7 mouse cellular contexts compared by ENCODE assay signal in the genomic region with DNA sequence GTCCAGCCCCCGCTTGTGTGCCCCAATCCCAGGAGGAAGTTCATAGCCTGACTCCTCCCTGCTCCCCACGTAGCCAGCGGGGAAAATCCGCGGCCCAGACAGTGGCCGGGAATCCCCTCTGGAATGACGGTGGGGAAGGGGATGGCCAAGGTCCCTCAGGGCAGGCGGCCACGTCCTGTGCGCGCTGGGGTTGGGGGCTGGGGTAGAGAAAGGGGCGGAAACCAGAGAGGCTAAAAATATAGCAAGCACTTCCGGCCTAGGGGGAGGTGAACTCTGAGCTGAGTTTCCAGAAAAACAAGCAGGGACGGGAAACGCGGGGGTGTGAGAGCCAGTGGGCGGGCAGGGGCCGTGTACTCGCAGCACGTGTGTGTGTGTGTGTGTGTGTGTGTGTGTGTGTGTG. TPM values are rescaled to one million over a fixed set of nuclear protein-coding genes. Genes with fewer than 3 reads are reported as not detected.
DNase-seq lines count a peak whose midpoint lies in the region; ATAC-seq and TF ChIP-seq lines count a peak whose summit lies in the region.

No protein-coding gene starts in this region.

- H3K36me3 ChIP-seq in hindbrain, postnatal 0 days (ENCODE audit: insufficient read depth, low read length): no peaks in the 10 kb centered on the region
- H3K36me3 ChIP-seq in liver, embryonic 12.5 days: peaks cover 17% of the 10 kb centered on the region
- no peaks in the 10 kb centered on the region for H3K36me3 ChIP-seq in myocyte (ENCODE audit: control insufficient read depth, insufficient read depth)
- peaks cover 6% of the 10 kb centered on the region; the same call in 1 of the 2 replicates for H3K36me3 ChIP-seq in stomach, embryonic 16.5 days (ENCODE audit: control insufficient read depth, insufficient read depth, low read length)

- WGBS in hindbrain, postnatal 0 days: 6% methylated on average over 20 of the region's 20 CpGs
- 0% methylated on average over 20 of the region's 20 CpGs for WGBS in liver, embryonic 12.5 days (ENCODE audit: insufficient replicate concordance)
- WGBS in stomach, embryonic 16.5 days: 0% methylated on average over 20 of the region's 20 CpGs

- no peaks in the 10 kb centered on the region for H3K9me3 ChIP-seq in hindbrain, postnatal 0 days (ENCODE audit: low read length)
- H3K9me3 ChIP-seq in liver, embryonic 12.5 days (replicated peaks): no peaks in the 10 kb centered on the region
- H3K9me3 ChIP-seq in stomach, embryonic 16.5 days (replicated peaks; ENCODE audit: control insufficient read depth, low read length): no peaks in the 10 kb centered on the region

- TF ChIP-seq POLR2A in brain, embryonic 14.5 days (IDR thresholded peaks at IDR 0.05; ENCODE audit: borderline replicate concordance, extremely low read depth, insufficient read depth, insufficient read length, poor library complexity, severe bottlenecking): no peak
- TF ChIP-seq POLR2A in myocyte (IDR thresholded peaks at IDR 0.05; ENCODE audit: insufficient read length, low read depth): peak; percentile 47

- DNase-seq in Muller cell, postnatal 12 days (ENCODE audit: inconsistent ontology term): peak; percentile 92
- peak; percentile 66 for DNase-seq in brain, embryonic 14.5 days (ENCODE audit: low read depth)
- peak; percentile 73 for DNase-seq in gastrocnemius, postnatal 10 days
- DNase-seq in hindbrain, postnatal 0 days (ENCODE audit: low spot score): peak; percentile 39

- H3K9ac ChIP-seq in hindbrain, postnatal 0 days (replicated peaks; ENCODE audit: low read length): no peak overlapping the region; the same call in 1 of the 2 replicates
- H3K9ac ChIP-seq in liver, embryonic 12.5 days: peak overlapping the region; percentile 83
- peak overlapping the region; percentile 82 for H3K9ac ChIP-seq in stomach, embryonic 16.5 days (ENCODE audit: low read length)

- peak overlapping the region; percentile 49 for H3K4me2 ChIP-seq in hindbrain, postnatal 0 days (ENCODE audit: low read depth, low read length)
- peak overlapping the region; percentile 86 for H3K4me2 ChIP-seq in liver, embryonic 12.5 days
- peak overlapping the region; percentile 92 for H3K4me2 ChIP-seq in myocyte (ENCODE audit: low read depth)
- peak overlapping the region; percentile 69 for H3K4me2 ChIP-seq in stomach, embryonic 16.5 days (ENCODE audit: low read depth, low read length)

- peak overlapping the region; percentile 9 for H3ac ChIP-seq in myocyte (ENCODE audit: control insufficient read depth, insufficient read length)

- H3K79me2 ChIP-seq in myocyte (ENCODE audit: control insufficient read depth, insufficient read depth): peaks cover 16% of the 10 kb centered on the region

- TF ChIP-seq CTCF in brain, embryonic 14.5 days (IDR thresholded peaks at IDR 0.05; ENCODE audit: borderline replicate concordance, extremely low read depth, insufficient read depth, insufficient read length): no peak
- TF ChIP-seq CTCF in hindbrain, postnatal 0 days (IDR thresholded peaks at IDR 0.05; ENCODE audit: low read depth): no peak

- H3K4me1 ChIP-seq in hindbrain, postnatal 0 days (ENCODE audit: insufficient read depth, low read length): peaks cover 7% of the 10 kb centered on the region
- peaks cover 87% of the 10 kb centered on the region for H3K4me1 ChIP-seq in liver, embryonic 12.5 days
- H3K4me1 ChIP-seq in stomach, embryonic 16.5 days (ENCODE audit: control insufficient read depth, insufficient read depth, low read length): peaks cover 59% of the 10 kb centered on the region

- ATAC-seq in hindbrain, postnatal 0 days: peak; percentile 2; the same call in 1 of the 2 replicates
- peak; percentile 14 for ATAC-seq in liver, embryonic 12.5 days
- ATAC-seq in stomach, embryonic 16.5 days (ENCODE audit: insufficient read depth, low FRiP score): peak; percentile 61

- H3K27ac ChIP-seq in hindbrain, postnatal 0 days: peak overlapping the region; percentile 76
- H3K27ac ChIP-seq in liver, embryonic 12.5 days: peak overlapping the region; percentile 92
- H3K27ac ChIP-seq in stomach, embryonic 16.5 days (ENCODE audit: low read length): peak overlapping the region; percentile 100

- no peaks in the 10 kb centered on the region for H3K27me3 ChIP-seq in hindbrain, postnatal 0 days (ENCODE audit: insufficient read depth, low read length)
- no peaks in the 10 kb centered on the region for H3K27me3 ChIP-seq in liver, embryonic 12.5 days (replicated peaks)
- no peaks in the 10 kb centered on the region for H3K27me3 ChIP-seq in myocyte (ENCODE audit: control insufficient read depth, insufficient read depth, insufficient read length)
- H3K27me3 ChIP-seq in stomach, embryonic 16.5 days (ENCODE audit: control insufficient read depth, insufficient read depth, low read length): no peaks in the 10 kb centered on the region

- peak overlapping the region; percentile 22; the same call in 1 of the 2 replicates for H3K4me3 ChIP-seq in hindbrain, postnatal 0 days (ENCODE audit: low read length)
- H3K4me3 ChIP-seq in liver, embryonic 12.5 days: peak overlapping the region; percentile 56
- peak overlapping the region; percentile 30 for H3K4me3 ChIP-seq in myocyte
- H3K4me3 ChIP-seq in stomach, embryonic 16.5 days (replicated peaks; ENCODE audit: low read length): peak overlapping the region; percentile 43

TF ChIP-seq in myocyte, 11 proteins besides CTCF, POLR2A, EP300 and RAD21:
- TF ChIP-seq E2F4 (IDR thresholded peaks at IDR 0.05; ENCODE audit: insufficient read depth): no peak
- no peak for TF ChIP-seq TCF12 (IDR thresholded peaks at IDR 0.05; ENCODE audit: insufficient read depth, poor library complexity, severe bottlenecking)
- no peak for TF ChIP-seq CEBPB (IDR thresholded peaks at IDR 0.05; ENCODE audit: insufficient read depth, poor library complexity, severe bottlenecking)
- TF ChIP-seq MYOG (IDR thresholded peaks at IDR 0.05; ENCODE audit: control insufficient read depth in 1 of 3, insufficient read depth in 1 of 3, insufficient read length in 2 of 3, low read depth in 2 of 3): no peak
- no peak for TF ChIP-seq REST (IDR thresholded peaks at IDR 0.05; ENCODE audit: insufficient read depth, insufficient read length)
- TF ChIP-seq MYOD1 (IDR thresholded peaks at IDR 0.05; ENCODE audit: control insufficient read depth in 1 of 3, insufficient read length in 2 of 3, low read depth in 2 of 3): no peak
- TF ChIP-seq MAX (IDR thresholded peaks at IDR 0.05; ENCODE audit: low read depth): no peak
- no peak for TF ChIP-seq USF1 (IDR thresholded peaks at IDR 0.05; ENCODE audit: low read depth)
- TF ChIP-seq SRF (IDR thresholded peaks at IDR 0.05; ENCODE audit: control insufficient read depth, insufficient read length, low read depth): no peak
- TF ChIP-seq POLR2AphosphoS2 (IDR thresholded peaks at IDR 0.05; ENCODE audit: insufficient read length, low read depth): no peak
TF ChIP-seq in myocyte: peak in this region for 0.

RNA-seq across cellular contexts. Expression of a gene that starts 1.9 kb away (rescaled TPM):
- 4.1 and 4.3 TPM in 2 replicates for polyA plus RNA-seq in brain, embryonic 14.5 days (2012; rRNA removed)
- total RNA-seq in gastrocnemius, postnatal 10 days (2021): 10 to 100 TPM in 1 of 2 experiments, 1 to 10 TPM in 1; 8.1 to 10.5 TPM
- 2.1 and 3.9 TPM in 2 replicates for total RNA-seq in hindbrain, postnatal 0 days (2014; rRNA removed)
- polyA plus RNA-seq in hindbrain, postnatal 0 days (2015; fragmentation: Nextera tagmentation; extraction: Ambion mirVana): 3.0 and 3.4 TPM in 2 replicates
- 7.4 and 7.5 TPM in 2 replicates for polyA plus RNA-seq in liver, embryonic 12.5 days (2016; fragmentation: Nextera tagmentation; extraction: Ambion mirVana)
- polyA plus RNA-seq in myocyte (2012; fragmentation: generic; extraction: Trizol): 7.5 TPM
- polyA plus RNA-seq in stomach, embryonic 16.5 days (2015; fragmentation: Nextera tagmentation; extraction: Ambion mirVana): 26.1 and 35.1 TPM in 2 replicates

RNA-seq across cellular contexts. Expression of a gene that starts 9.5 kb away (rescaled TPM):
- 20.2 and 35.0 TPM in 2 replicates for polyA plus RNA-seq in brain, embryonic 14.5 days (2012; rRNA removed)
- 10 to 100 TPM; 18.7 to 30.0 TPM for total RNA-seq in gastrocnemius, postnatal 10 days (2021)
- 18.6 and 20.6 TPM in 2 replicates for total RNA-seq in hindbrain, postnatal 0 days (2014; rRNA removed)
- 9.1 and 10.0 TPM in 2 replicates for polyA plus RNA-seq in hindbrain, postnatal 0 days (2015; fragmentation: Nextera tagmentation; extraction: Ambion mirVana)
- 13.7 and 14.4 TPM in 2 replicates for polyA plus RNA-seq in liver, embryonic 12.5 days (2016; fragmentation: Nextera tagmentation; extraction: Ambion mirVana)
- polyA plus RNA-seq in myocyte (2012; fragmentation: generic; extraction: Trizol): 15.8 TPM
- polyA plus RNA-seq in stomach, embryonic 16.5 days (2015; fragmentation: Nextera tagmentation; extraction: Ambion mirVana): 49.9 and 50.7 TPM in 2 replicates

RNA-seq across cellular contexts. Expression of a gene that starts 10.6 kb away (rescaled TPM):
- polyA plus RNA-seq in brain, embryonic 14.5 days (2012; rRNA removed): 46.5 and 57.7 TPM in 2 replicates
- total RNA-seq in gastrocnemius, postnatal 10 days (2021): 10 to 100 TPM; 22.6 to 23.0 TPM
- total RNA-seq in hindbrain, postnatal 0 days (2014; rRNA removed): 33.6 and 39.5 TPM in 2 replicates
- 42.1 and 42.9 TPM in 2 replicates for polyA plus RNA-seq in hindbrain, postnatal 0 days (2015; fragmentation: Nextera tagmentation; extraction: Ambion mirVana)
- polyA plus RNA-seq in liver, embryonic 12.5 days (2016; fragmentation: Nextera tagmentation; extraction: Ambion mirVana): 35.1 and 36.8 TPM in 2 replicates
- polyA plus RNA-seq in myocyte (2012; fragmentation: generic; extraction: Trizol): 34.2 TPM
- 38.7 and 41.2 TPM in 2 replicates for polyA plus RNA-seq in stomach, embryonic 16.5 days (2015; fragmentation: Nextera tagmentation; extraction: Ambion mirVana)

RNA-seq across cellular contexts. Expression of a gene that starts 10.8 kb away (rescaled TPM):
- polyA plus RNA-seq in brain, embryonic 14.5 days (2012; rRNA removed): 95.0 and 105 TPM in 2 replicates
- 10 to 100 TPM; 36.5 to 46.2 TPM for total RNA-seq in gastrocnemius, postnatal 10 days (2021)
- total RNA-seq in hindbrain, postnatal 0 days (2014; rRNA removed): 56.7 and 67.6 TPM in 2 replicates
- polyA plus RNA-seq in hindbrain, postnatal 0 days (2015; fragmentation: Nextera tagmentation; extraction: Ambion mirVana): 83.0 and 84.1 TPM in 2 replicates
- polyA plus RNA-seq in liver, embryonic 12.5 days (2016; fragmentation: Nextera tagmentation; extraction: Ambion mirVana): 36.5 and 42.4 TPM in 2 replicates
- 34.3 TPM for polyA plus RNA-seq in myocyte (2012; fragmentation: generic; extraction: Trizol)
- 84.3 and 88.5 TPM in 2 replicates for polyA plus RNA-seq in stomach, embryonic 16.5 days (2015; fragmentation: Nextera tagmentation; extraction: Ambion mirVana)

RNA-seq across cellular contexts. Expression of a gene that starts 31.5 kb away (rescaled TPM):
- 1,173 and 1,238 TPM in 2 replicates for polyA plus RNA-seq in brain, embryonic 14.5 days (2012; rRNA removed)
- total RNA-seq in gastrocnemius, postnatal 10 days (2021): 100 to 1,000 TPM; 757 to 807 TPM
- 97.7 and 154 TPM in 2 replicates for total RNA-seq in hindbrain, postnatal 0 days (2014; rRNA removed)
- polyA plus RNA-seq in hindbrain, postnatal 0 days (2015; fragmentation: Nextera tagmentation; extraction: Ambion mirVana): 539 and 575 TPM in 2 replicates
- polyA plus RNA-seq in liver, embryonic 12.5 days (2016; fragmentation: Nextera tagmentation; extraction: Ambion mirVana): 986 and 994 TPM in 2 replicates
- polyA plus RNA-seq in myocyte (2012; fragmentation: generic; extraction: Trizol): 4,542 TPM
- polyA plus RNA-seq in stomach, embryonic 16.5 days (2015; fragmentation: Nextera tagmentation; extraction: Ambion mirVana): 800 and 962 TPM in 2 replicates

Comparison
In these comparisons a context has a peak if more than half of its experiments do, and no peak if none do; other contexts are left out.
1. Peak in every context shown above with its lines: DNase-seq, ATAC-seq, H3K4me3 ChIP-seq and H3K27ac ChIP-seq.
2. DNase-seq: peak in every context shown above with its lines; median percentile 92 in Muller cell, postnatal 12 days; 73 in gastrocnemius, postnatal 10 days; 66 in brain, embryonic 14.5 days; 39 in hindbrain, postnatal 0 days.
3. ATAC-seq: peak in every context shown above with its lines; median percentile 61 in stomach, embryonic 16.5 days; 14 in liver, embryonic 12.5 days; 2 in hindbrain, postnatal 0 days.